Mouse (Mus musculus): ENCODE measurements at regions not wholly inside any gene's neighbourhood (a gene's known extent, or its start where the extent isn't known, plus 50 kb on each side); places are given as distances from the start of the nearest gene placed in this dataset.

- Histone ChIP-seq H3K27me3 (replicated peaks) (no peaks in the 10 kb centered on the region), H3K4me3 (replicated peaks in 1 of 3; ENCODE audit: low read depth in 2 of 3, low read length in 2 of 3, poor library complexity in 1 of 3) (peak overlapping the region; percentile 21 to 55 (median 49)), H3K9ac (ENCODE audit: insufficient read depth, low read depth) (peak overlapping the region; percentile 63), H3K9me3 (replicated peaks; ENCODE audit: low read length) (no peaks in the 10 kb centered on the region), H3K4me2 (ENCODE audit: insufficient read depth, low read depth, poor library complexity, severe bottlenecking) (peak overlapping the region; percentile 84), H3K4me1 (ENCODE audit: control insufficient read depth in 1 of 2, insufficient read depth in 2 of 2) (peaks cover 29 to 72% of the 10 kb centered on the region in 2 experiments), H3K36me3 (replicated peaks in 1 of 2; ENCODE audit: control insufficient read depth in 1 of 2, insufficient read depth in 1 of 2, low read length in 1 of 2) (peaks cover 0 to 12% of the 10 kb centered on the region in 2 experiments), H3K27ac (ENCODE audit: insufficient read depth, low read depth) (peak overlapping the region; percentile 99), H3K79me2 (replicated peaks; ENCODE audit: control insufficient read depth, extremely low read depth, insufficient read depth, poor library complexity, severe bottlenecking) (no peaks in the 10 kb centered on the region)
- dilution Hi-C loops (cut with MboI; ENCODE audit: extremely low pct_ligation_motif_present, extremely low pct_unique_long_range_greater_than_20kb, low sequenced_read_pairs) (no loop called here), in situ Hi-C loops (cut with MboI; ENCODE audit: low pct_ligation_motif_present, low pct_unique_long_range_greater_than_20kb, low sequenced_read_pairs) (no loop called here)
- no peak for TF ChIP-seq MEF2A (IDR thresholded peaks at IDR 0.05; ENCODE audit: borderline replicate concordance, low read depth, low read length)
- TF ChIP-seq BHLHE40 (IDR thresholded peaks at IDR 0.05; ENCODE audit: low read depth, low read length) = peak; percentile 26; the same call in 1 of the 2 replicates
- TF ChIP-seq MYC (IDR thresholded peaks at IDR 0.05; ENCODE audit: low read depth, low read length) = no peak
- peak; percentile 84 for TF ChIP-seq CHD1 (IDR thresholded peaks at IDR 0.05; ENCODE audit: low read depth, low read length)
- no peak for TF ChIP-seq SMC3 (IDR thresholded peaks at IDR 0.05; ENCODE audit: low read depth, low read length)
- TF ChIP-seq USF2 (conservative IDR thresholded peaks at IDR 0.05; ENCODE audit: low read depth, low read length) = no peak
- no peak for TF ChIP-seq E2F4 (IDR thresholded peaks at IDR 0.05; ENCODE audit: insufficient replicate concordance, low read depth, low read length)
- TF ChIP-seq SIN3A (IDR thresholded peaks at IDR 0.05; ENCODE audit: low read length) = peak; percentile 44; the same call in 1 of the 2 replicates
- TF ChIP-seq MAZ (IDR thresholded peaks at IDR 0.05; ENCODE audit: low read depth, low read length) = peak; percentile 74
- TF ChIP-seq CHD2 (IDR thresholded peaks at IDR 0.05; ENCODE audit: low read length) = peak; percentile 92
- TF ChIP-seq NRF1 (IDR thresholded peaks at IDR 0.05; ENCODE audit: low read depth, low read length) = no peak
- no peak for TF ChIP-seq MAX (IDR thresholded peaks at IDR 0.05; ENCODE audit: low read length)
- TF ChIP-seq ELF1 (IDR thresholded peaks at IDR 0.05; ENCODE audit: low read depth, low read length) = no peak
- no peak for TF ChIP-seq CTCF (conservative IDR thresholded peaks at IDR 0.05 in 1 of 2, IDR thresholded peaks at IDR 0.05 in 1 of 2; ENCODE audit: low read depth in 2 of 2, low read length in 2 of 2)
- TF ChIP-seq HCFC1 (IDR thresholded peaks at IDR 0.05; ENCODE audit: low read depth, low read length) = peak; percentile 34
- peak; percentile 33; the same call in 1 of the 2 replicates for TF ChIP-seq MXI1 (IDR thresholded peaks at IDR 0.05; ENCODE audit: low read depth, low read length)
- TF ChIP-seq MAFK (IDR thresholded peaks at IDR 0.05; ENCODE audit: insufficient replicate concordance, low read length) = no peak
- TF ChIP-seq KAT2A (IDR thresholded peaks at IDR 0.05; ENCODE audit: insufficient replicate concordance, low read length) = no peak
- TF ChIP-seq UBTF (IDR thresholded peaks at IDR 0.05; ENCODE audit: low read depth, low read length) = no peak
- no peak for TF ChIP-seq ZNF384 (IDR thresholded peaks at IDR 0.05; ENCODE audit: low read depth, low read length)
- TF ChIP-seq TBP (conservative IDR thresholded peaks at IDR 0.05; ENCODE audit: low read depth, low read length) = no peak
- TF ChIP-seq ZC3H11A (IDR thresholded peaks at IDR 0.05; ENCODE audit: low read depth, low read length) = no peak
- no peak for TF ChIP-seq NELFE (IDR thresholded peaks at IDR 0.05; ENCODE audit: low read depth, low read length)
- no peak for TF ChIP-seq POLR2A (IDR thresholded peaks at IDR 0.05; ENCODE audit: low read depth, low read length)
- TF ChIP-seq POLR2AphosphoS2 (IDR thresholded peaks at IDR 0.05; ENCODE audit: low read depth, low read length) = peak; percentile 60; the same call in 1 of the 2 replicates
- no peak for TF ChIP-seq EP300 (IDR thresholded peaks at IDR 0.05; ENCODE audit: low read length)
- peak; percentile 50 for TF ChIP-seq ZMIZ1 (IDR thresholded peaks at IDR 0.05; ENCODE audit: low read depth, low read length)
- TF ChIP-seq IRF4 (IDR thresholded peaks at IDR 0.05; ENCODE audit: low read depth, low read length) = 0 out of 2 replicates have a peak, but pooled peaks have one; percentile 36
- TF ChIP-seq USF1 (IDR thresholded peaks at IDR 0.05; ENCODE audit: low read depth, low read length) = no peak
- TF ChIP-seq RCOR1 (conservative IDR thresholded peaks at IDR 0.05; ENCODE audit: low read depth, low read length) = no peak
- peak; percentile 48 for DNase-seq (ENCODE audit: extremely low read depth)
Observed at GRCm38 (mm10) chr6:51288306-51289066, 144.0 kb upstream of the Nfe2l3 start.
